Mouse (Mus musculus) cortical plate, adult 2 months (tissue): ENCODE data around the gene Fgfr2.

Experiments used
- CTCF ChIP-seq: fragments of 200-500 bp; IDR thresholded peaks from 2 replicates; pipeline ENCODE4 v1.5.1; 2011; ENCODE audit warnings: mild to moderate bottlenecking, control low read depth, low read length; ENCODE audit not compliant: insufficient read depth; ENCODE audit errors: extremely low read depth
- POLR2A ChIP-seq: fragments of 200-500 bp; IDR thresholded peaks from 2 replicates; pipeline ENCODE4 v1.6.1; 2011; ENCODE audit warnings: mild to moderate bottlenecking, low read length, control low read depth; ENCODE audit not compliant: insufficient read depth; ENCODE audit errors: extremely low read depth

DNA sequence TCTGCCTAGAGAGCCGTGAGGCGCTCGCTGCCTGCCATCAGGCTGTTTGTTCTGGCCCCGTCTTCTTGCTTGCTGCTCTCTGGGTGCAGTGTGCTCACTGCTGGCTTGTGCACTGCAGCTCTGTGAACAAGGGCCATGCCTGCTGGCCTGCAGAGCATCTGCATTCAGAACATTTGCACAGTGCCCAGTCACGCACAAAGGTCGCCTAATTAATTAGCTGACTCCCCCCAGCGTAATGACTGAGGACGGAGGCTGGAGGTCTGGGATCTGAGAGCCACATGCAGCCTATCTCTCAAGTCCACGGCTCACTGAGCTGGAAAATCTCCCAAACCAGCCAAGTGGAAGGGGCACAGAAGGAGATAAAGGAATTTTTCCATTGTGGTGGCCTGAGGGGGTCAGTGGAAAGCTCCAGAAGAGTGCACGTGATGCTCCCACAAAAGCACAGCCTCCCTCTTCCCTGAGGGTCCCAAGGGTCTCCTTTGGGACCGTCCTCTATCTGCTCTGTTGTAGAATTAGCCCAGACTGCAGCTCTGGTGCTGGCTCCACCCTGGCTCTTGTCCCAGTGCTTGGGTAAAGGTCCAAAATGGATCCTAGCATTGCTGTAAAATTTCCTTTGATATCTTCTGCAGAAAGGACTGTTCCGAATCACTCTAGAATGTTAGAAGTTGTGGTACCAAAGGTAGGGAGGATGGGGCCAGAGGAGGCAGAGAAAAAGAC lies 2285.1 kb downstream of the Fgfr2 start:
- TF ChIP-seq CTCF (no peak), POLR2A (no peak)
